Comparison of ENCODE assay signal across 8 mouse cellular contexts in the genomic region with DNA sequence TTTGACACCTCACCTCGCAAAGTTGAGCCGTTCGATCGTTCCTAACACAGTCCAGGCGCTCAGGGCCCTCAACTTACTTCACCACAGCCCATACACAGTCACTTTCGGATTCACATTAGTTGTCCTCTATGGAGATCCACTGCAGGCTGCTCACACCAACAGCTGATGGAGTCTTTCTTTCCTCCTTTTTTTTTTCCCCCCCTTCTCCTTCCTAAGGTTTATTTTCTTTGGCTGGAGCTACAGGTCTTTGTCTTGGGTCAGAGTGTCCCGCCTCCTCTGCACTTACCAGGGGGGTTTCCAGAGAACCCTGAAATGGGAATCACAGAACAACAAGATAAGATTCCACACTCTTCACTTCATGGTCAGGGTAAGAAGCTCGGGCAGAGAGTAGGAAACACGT. TPM values are rescaled to one million over a fixed set of nuclear protein-coding genes. Genes with fewer than 3 reads are reported as not detected.
DNase-seq lines count a peak whose midpoint lies in the region; ATAC-seq and TF ChIP-seq lines count a peak whose summit lies in the region.

No protein-coding gene starts in this region.

- H3K4me2 ChIP-seq in heart, embryonic 12.5 days, result peak overlapping the region; percentile 99
- peak overlapping the region; percentile 94 for H3K4me2 ChIP-seq in heart, embryonic 13.5 days
- peak overlapping the region; percentile 89 for H3K4me2 ChIP-seq in liver, embryonic 15.5 days

- H3K27me3 ChIP-seq in heart, embryonic 12.5 days (replicated peaks), result no peaks in the 10 kb centered on the region
- no peaks in the 10 kb centered on the region for H3K27me3 ChIP-seq in G1E (ENCODE audit: insufficient read depth, low read length)
- no peaks in the 10 kb centered on the region for H3K27me3 ChIP-seq in heart, embryonic 13.5 days (replicated peaks)
- no peaks in the 10 kb centered on the region for H3K27me3 ChIP-seq in liver, embryonic 15.5 days

- ATAC-seq in heart, embryonic 12.5 days (ENCODE audit: insufficient number of reproducible peaks, low FRiP score), result no peak
- ATAC-seq in G1E (ENCODE audit: extremely low read depth, insufficient number of reproducible peaks, low FRiP score, poor library complexity, severe bottlenecking), result no peak
- ATAC-seq in heart, embryonic 13.5 days (ENCODE audit: extremely low read depth, insufficient number of reproducible peaks, low FRiP score, low TSS enrichment), result no peak
- ATAC-seq in liver, embryonic 15.5 days (ENCODE audit: insufficient read depth), result no peak

- peak overlapping the region; percentile 32 for H3K4me3 ChIP-seq in heart, embryonic 12.5 days
- H3K4me3 ChIP-seq in G1E (ENCODE audit: low read depth, low read length), result peak overlapping the region; percentile 58; the same call in 1 of the 2 replicates
- H3K4me3 ChIP-seq in heart, embryonic 13.5 days, result peak overlapping the region; percentile 90
- H3K4me3 ChIP-seq in liver, embryonic 15.5 days (replicated peaks), result peak overlapping the region; percentile 96; the same call in 1 of the 2 replicates

- 51% methylated on average over 9 of the region's 9 CpGs for WGBS in heart, embryonic 12.5 days
- WGBS in heart, embryonic 13.5 days, result 46% methylated on average over 9 of the region's 9 CpGs
- 76% methylated on average over 9 of the region's 9 CpGs for WGBS in liver, embryonic 15.5 days (ENCODE audit: insufficient replicate concordance)

- H3K9ac ChIP-seq in heart, embryonic 12.5 days, result peak overlapping the region; percentile 64
- H3K9ac ChIP-seq in heart, embryonic 13.5 days, result peak overlapping the region; percentile 85
- H3K9ac ChIP-seq in liver, embryonic 15.5 days, result 0 out of 2 replicates have a peak overlapping the region, but pooled peaks have one; percentile 0

- peaks cover 58% of the 10 kb centered on the region for H3K4me1 ChIP-seq in heart, embryonic 12.5 days (replicated peaks)
- peaks cover 74% of the 10 kb centered on the region for H3K4me1 ChIP-seq in G1E (ENCODE audit: insufficient read depth, low read depth, low read length)
- H3K4me1 ChIP-seq in heart, embryonic 13.5 days, result peaks cover 63% of the 10 kb centered on the region
- H3K4me1 ChIP-seq in liver, embryonic 15.5 days (replicated peaks), result peaks cover 67% of the 10 kb centered on the region

- H3K36me3 ChIP-seq in heart, embryonic 12.5 days, result peaks cover 22% of the 10 kb centered on the region
- H3K36me3 ChIP-seq in G1E (replicated peaks), result peaks cover 50% of the 10 kb centered on the region
- H3K36me3 ChIP-seq in heart, embryonic 13.5 days, result peaks cover 13% of the 10 kb centered on the region
- H3K36me3 ChIP-seq in liver, embryonic 15.5 days (replicated peaks), result peaks cover 37% of the 10 kb centered on the region

- no peaks in the 10 kb centered on the region for H3K9me3 ChIP-seq in heart, embryonic 12.5 days (replicated peaks)
- H3K9me3 ChIP-seq in G1E (replicated peaks), result no peaks in the 10 kb centered on the region
- H3K9me3 ChIP-seq in heart, embryonic 13.5 days, result no peaks in the 10 kb centered on the region
- H3K9me3 ChIP-seq in liver, embryonic 15.5 days (replicated peaks), result no peaks in the 10 kb centered on the region

- TF ChIP-seq CTCF in G1E (IDR thresholded peaks at IDR 0.05; ENCODE audit: low read depth, low read length), result no peak

- DNase-seq in heart, adult 11 months, result no peak
- DNase-seq in G1E (ENCODE audit: low spot score), result no peak
- no peak for DNase-seq in left cerebral cortex, adult 9 months (ENCODE audit: low spot score in 2 of 2)
- DNase-seq in cerebellum, postnatal 10 days, result no peak
- no peak for DNase-seq in adrenal gland, postnatal 36 days

- peak overlapping the region; percentile 78 for H3K27ac ChIP-seq in heart, embryonic 12.5 days (ENCODE audit: poor library complexity, severe bottlenecking)
- peak overlapping the region; percentile 100 for H3K27ac ChIP-seq in heart, embryonic 13.5 days (replicated peaks)
- H3K27ac ChIP-seq in liver, embryonic 15.5 days (replicated peaks), result peak overlapping the region; percentile 19; the same call in 1 of the 2 replicates

RNA-seq across cellular contexts. Expression of gene Nfe2l1, which starts 1.9 kb away (rescaled TPM):
- polyA plus RNA-seq in heart, embryonic 12.5 days (2016; fragmentation: Nextera tagmentation; extraction: Ambion mirVana), result 85.8 and 89.7 TPM in 2 replicates
- 56.3 and 70.5 TPM in 2 replicates for total RNA-seq in G1E (2014; fragmentation: Nextera tagmentation)
- total RNA-seq in G1E (2017), result 22.5 and 24.0 TPM in 2 replicates
- polyA plus RNA-seq in G1E (2012), result 29.1 and 35.9 TPM in 2 replicates
- 67.2 and 70.8 TPM in 2 replicates for polyA plus RNA-seq in heart, embryonic 13.5 days (2015; fragmentation: Nextera tagmentation; extraction: Ambion mirVana)
- 18.8 and 20.8 TPM in 2 replicates for polyA plus RNA-seq in liver, embryonic 15.5 days (2015; fragmentation: Nextera tagmentation; extraction: Ambion mirVana)
- total RNA-seq in adrenal gland, postnatal 36 days (2021), result 100 to 1,000 TPM; 526 to 605 TPM

RNA-seq across cellular contexts. Expression of gene Copz2, which starts 21.8 kb away (rescaled TPM):
- 105 TPM in 2 replicates for polyA plus RNA-seq in heart, embryonic 12.5 days (2016; fragmentation: Nextera tagmentation; extraction: Ambion mirVana)
- total RNA-seq in G1E (2014; fragmentation: Nextera tagmentation), result 9.0 and 16.3 TPM in 2 replicates
- total RNA-seq in G1E (2017), result 1.5 and 3.1 TPM in 2 replicates
- polyA plus RNA-seq in G1E (2012), result 0.48 and 0.52 TPM in 2 replicates
- 109 and 113 TPM in 2 replicates for polyA plus RNA-seq in heart, embryonic 13.5 days (2015; fragmentation: Nextera tagmentation; extraction: Ambion mirVana)
- 21.1 and 21.4 TPM in 2 replicates for polyA plus RNA-seq in liver, embryonic 15.5 days (2015; fragmentation: Nextera tagmentation; extraction: Ambion mirVana)
- total RNA-seq in adrenal gland, postnatal 36 days (2021), result 10 to 100 TPM; 57.4 to 63.3 TPM

RNA-seq across cellular contexts. Expression of gene Cbx1, which starts 39.0 kb away (rescaled TPM):
- polyA plus RNA-seq in heart, embryonic 12.5 days (2016; fragmentation: Nextera tagmentation; extraction: Ambion mirVana), result 57.9 and 61.0 TPM in 2 replicates
- total RNA-seq in G1E (2014; fragmentation: Nextera tagmentation), result 78.9 and 81.3 TPM in 2 replicates
- total RNA-seq in G1E (2017), result 99.1 and 100 TPM in 2 replicates
- polyA plus RNA-seq in G1E (2012), result 73.7 and 75.0 TPM in 2 replicates
- 53.3 and 56.4 TPM in 2 replicates for polyA plus RNA-seq in heart, embryonic 13.5 days (2015; fragmentation: Nextera tagmentation; extraction: Ambion mirVana)
- 26.1 and 29.8 TPM in 2 replicates for polyA plus RNA-seq in liver, embryonic 15.5 days (2015; fragmentation: Nextera tagmentation; extraction: Ambion mirVana)
- total RNA-seq in adrenal gland, postnatal 36 days (2021), result 10 to 100 TPM; 77.2 to 78.2 TPM

RNA-seq across cellular contexts. Expression of gene Snx11, which starts 50.6 kb away (rescaled TPM):
- 14.3 and 14.7 TPM in 2 replicates for polyA plus RNA-seq in heart, embryonic 12.5 days (2016; fragmentation: Nextera tagmentation; extraction: Ambion mirVana)
- total RNA-seq in G1E (2014; fragmentation: Nextera tagmentation) (9.9 and 18.9 TPM in 2 replicates), G1E (2017) (19.9 and 21.4 TPM in 2 replicates)
- 9.9 and 10.7 TPM in 2 replicates for polyA plus RNA-seq in G1E (2012)
- 10.7 and 11.8 TPM in 2 replicates for polyA plus RNA-seq in heart, embryonic 13.5 days (2015; fragmentation: Nextera tagmentation; extraction: Ambion mirVana)
- polyA plus RNA-seq in liver, embryonic 15.5 days (2015; fragmentation: Nextera tagmentation; extraction: Ambion mirVana), result 8.6 and 8.7 TPM in 2 replicates
- total RNA-seq in adrenal gland, postnatal 36 days (2021), result 10 to 100 TPM; 21.1 to 35.0 TPM

Comparison
In these comparisons a context has a peak if more than half of its experiments do, and no peak if none do; other contexts are left out.
1. H3K27ac ChIP-seq: peak in every context shown above with its lines; median percentile 100 in heart, embryonic 13.5 days; 78 in heart, embryonic 12.5 days; 19 in liver, embryonic 15.5 days.
2. H3K4me3 ChIP-seq: peak in every context shown above with its lines; median percentile 96 in liver, embryonic 15.5 days; 90 in heart, embryonic 13.5 days; 58 in G1E; 32 in heart, embryonic 12.5 days.
3. H3K9ac ChIP-seq: peak in every context shown above with its lines; median percentile 85 in heart, embryonic 13.5 days; 64 in heart, embryonic 12.5 days; 0 in liver, embryonic 15.5 days.
4. RNA of gene Copz2, which starts 21.8 kb away (polyA plus RNA-seq): 109 to 113 TPM in heart, embryonic 13.5 days, 105 TPM in heart, embryonic 12.5 days and 21.1 to 21.4 TPM in liver, embryonic 15.5 days; 0.48 to 0.52 TPM in G1E; every median in the first group is over 10 times any median in the second.
5. Peak in every context shown above with its lines, with median percentiles within 50 percentile points of each other: H3K4me2 ChIP-seq.